Mouse (Mus musculus): Measurements from ENCODE around the gene Elavl2. TPM values are rescaled to one million over a fixed set of nuclear protein-coding genes. Genes with fewer than 3 reads are reported as not detected.

Elavl2 gene
- polyA plus RNA-seq, 1 experiment from 2014 or later: 2.0 TPM

- peaks cover 35% of the 10 kb centered on the region for H3K4me1 ChIP-seq
- H3K4me3 ChIP-seq: peak overlapping the region; percentile 52
- no peak overlapping the region for H3K9ac ChIP-seq
- H3K36me3 ChIP-seq: no peaks in the 10 kb centered on the region
- H3K9me3 ChIP-seq: no peaks in the 10 kb centered on the region
- WGBS: 0% methylated on average over 7 of the region's 7 CpGs
- H3K4me2 ChIP-seq: peak overlapping the region; percentile 72
- peaks cover 60% of the 10 kb centered on the region for H3K27me3 ChIP-seq
- ATAC-seq (ENCODE audit: insufficient number of reproducible peaks, low FRiP score, low TSS enrichment, low read depth): no peak
- H3K27ac ChIP-seq: no peak overlapping the region
Measured at GRCm38 (mm10) chr4:91375372-91375687, 25.3 kb downstream of the Elavl2 start.

- H3K4me2 ChIP-seq: peak overlapping the region; percentile 72
- H3K36me3 ChIP-seq: no peaks in the 10 kb centered on the region
- under 1% methylated on average over 46 of the region's 46 CpGs for WGBS
- H3K9ac ChIP-seq: no peak overlapping the region
- ATAC-seq (ENCODE audit: insufficient number of reproducible peaks, low FRiP score, low TSS enrichment, low read depth): no peak
- peaks cover 59% of the 10 kb centered on the region for H3K27me3 ChIP-seq
- peaks cover 35% of the 10 kb centered on the region for H3K4me1 ChIP-seq
- no peak overlapping the region for H3K27ac ChIP-seq
- peak overlapping the region; percentile 52 for H3K4me3 ChIP-seq
- H3K9me3 ChIP-seq: no peaks in the 10 kb centered on the region
Measured at GRCm38 (mm10) chr4:91374571-91375371, 25.8 kb downstream of the Elavl2 start.

- Histone ChIP-seq H3K36me3 (no peaks in the 10 kb centered on the region), H3K9me3 (no peaks in the 10 kb centered on the region), H3K27ac (no peak overlapping the region), H3K4me1 (peaks cover 35% of the 10 kb centered on the region), H3K4me3 (no peak overlapping the region), H3K27me3 (peaks cover 67% of the 10 kb centered on the region), H3K4me2 (no peak overlapping the region), H3K9ac (no peak overlapping the region)
- no peak for ATAC-seq (ENCODE audit: insufficient number of reproducible peaks, low FRiP score, low TSS enrichment, low read depth)
- WGBS: 6% methylated on average over 13 of the region's 13 CpGs
Measured at GRCm38 (mm10) chr4:91372844-91373243, 27.7 kb downstream of the Elavl2 start.

GRCm38 (mm10) chr4:91371819-91372215 lies 28.8 kb downstream of the Elavl2 start:
- Histone ChIP-seq H3K27me3 (peaks cover 67% of the 10 kb centered on the region), H3K9me3 (no peaks in the 10 kb centered on the region), H3K4me2 (peak overlapping the region; percentile 99), H3K4me1 (peaks cover 35% of the 10 kb centered on the region), H3K9ac (0 out of 2 replicates have a peak overlapping the region, but pooled peaks have one; percentile 42), H3K36me3 (no peaks in the 10 kb centered on the region), H3K4me3 (peak overlapping the region; percentile 55), H3K27ac (no peak overlapping the region)
- under 1% methylated on average over 33 of the region's 44 CpGs for WGBS
- peak; percentile 56 for ATAC-seq (ENCODE audit: insufficient number of reproducible peaks, low FRiP score, low TSS enrichment, low read depth)

GRCm38 (mm10) chr4:91371131-91371818 lies 29.3 kb downstream of the Elavl2 start:
- H3K4me3 ChIP-seq: peak overlapping the region; percentile 55
- peaks cover 67% of the 10 kb centered on the region for H3K27me3 ChIP-seq
- 0 out of 2 replicates have a peak overlapping the region, but pooled peaks have one; percentile 42 for H3K9ac ChIP-seq
- no peaks in the 10 kb centered on the region for H3K36me3 ChIP-seq
- ATAC-seq (ENCODE audit: insufficient number of reproducible peaks, low FRiP score, low TSS enrichment, low read depth): peak; percentile 22; the same call in 1 of the 2 replicates
- H3K27ac ChIP-seq: no peak overlapping the region
- under 1% methylated on average over 75 of the region's 82 CpGs for WGBS
- H3K4me1 ChIP-seq: peaks cover 33% of the 10 kb centered on the region
- H3K4me2 ChIP-seq: peak overlapping the region; percentile 99
- no peaks in the 10 kb centered on the region for H3K9me3 ChIP-seq

- Histone ChIP-seq H3K4me3 (no peak overlapping the region), H3K9ac (no peak overlapping the region), H3K4me1 (no peaks in the 10 kb centered on the region), H3K27me3 (peaks cover 15% of the 10 kb centered on the region; the same call in 1 of the 2 replicates), H3K4me2 (no peak overlapping the region), H3K36me3 (no peaks in the 10 kb centered on the region), H3K27ac (no peak overlapping the region), H3K9me3 (no peaks in the 10 kb centered on the region)
- 81% methylated on average over 12 of the region's 12 CpGs for whole genome bisulfite sequencing
- ATAC-seq (ENCODE audit: insufficient number of reproducible peaks, low FRiP score, low TSS enrichment, low read depth): no peak
Measured at GRCm38 (mm10) chr4:91365276-91365675, 35.3 kb downstream of the Elavl2 start.

GRCm38 (mm10) chr4:91363963-91364362 lies 36.6 kb downstream of the Elavl2 start:
- no peaks in the 10 kb centered on the region for H3K4me1 ChIP-seq
- ATAC-seq (ENCODE audit: insufficient number of reproducible peaks, low FRiP score, low TSS enrichment, low read depth): no peak

GRCm38 (mm10) chr4:91362520-91362919 lies 38.1 kb downstream of the Elavl2 start:
- Histone ChIP-seq H3K4me2 (no peak overlapping the region), H3K9me3 (no peaks in the 10 kb centered on the region), H3K27me3 (no peaks in the 10 kb centered on the region), H3K36me3 (no peaks in the 10 kb centered on the region), H3K9ac (no peak overlapping the region), H3K4me1 (no peaks in the 10 kb centered on the region), H3K4me3 (no peak overlapping the region), H3K27ac (no peak overlapping the region)
- ATAC-seq (ENCODE audit: insufficient number of reproducible peaks, low FRiP score, low TSS enrichment, low read depth): no peak
- WGBS: 58% methylated on average over 5 of the region's 5 CpGs

More at GRCm38 (mm10) chr4:91363963-91364362, 36.6 kb downstream of the Elavl2 start:
- no peaks in the 10 kb centered on the region for H3K36me3 ChIP-seq
- H3K4me3 ChIP-seq: no peak overlapping the region
- H3K27ac ChIP-seq: no peak overlapping the region
- no peaks in the 10 kb centered on the region for H3K9me3 ChIP-seq
- no peak overlapping the region for H3K9ac ChIP-seq
- H3K27me3 ChIP-seq: peaks cover 4% of the 10 kb centered on the region; the same call in 1 of the 2 replicates
- 74% methylated on average over 4 of the region's 4 CpGs for WGBS
- H3K4me2 ChIP-seq: no peak overlapping the region

GRCm38 (mm10) chr4:91353138-91353537 lies 47.4 kb downstream of the Elavl2 start:
- 46% methylated on average over 9 of the region's 9 CpGs for WGBS
- Histone ChIP-seq H3K4me2 (no peak overlapping the region), H3K27me3 (no peaks in the 10 kb centered on the region), H3K9ac (no peak overlapping the region), H3K27ac (no peak overlapping the region), H3K36me3 (no peaks in the 10 kb centered on the region), H3K4me3 (no peak overlapping the region), H3K4me1 (no peaks in the 10 kb centered on the region), H3K9me3 (no peaks in the 10 kb centered on the region)
- no peak for ATAC-seq (ENCODE audit: insufficient number of reproducible peaks, low FRiP score, low TSS enrichment, low read depth)

GRCm38 (mm10) chr4:91349579-91349978 lies 51.0 kb downstream of the Elavl2 start:
- H3K4me3 ChIP-seq: no peak overlapping the region
- H3K9me3 ChIP-seq: no peaks in the 10 kb centered on the region
- H3K9ac ChIP-seq: no peak overlapping the region
- H3K27me3 ChIP-seq: no peaks in the 10 kb centered on the region
- no peak overlapping the region for H3K4me2 ChIP-seq
- ATAC-seq (ENCODE audit: insufficient number of reproducible peaks, low FRiP score, low TSS enrichment, low read depth): no peak
- no peaks in the 10 kb centered on the region for H3K4me1 ChIP-seq
- H3K36me3 ChIP-seq: no peaks in the 10 kb centered on the region
- no peak overlapping the region for H3K27ac ChIP-seq
- 76% methylated on average over 5 of the region's 5 CpGs for WGBS

- Histone ChIP-seq H3K9ac (no peak overlapping the region), H3K4me1 (no peaks in the 10 kb centered on the region)
- no peak for ATAC-seq (ENCODE audit: insufficient number of reproducible peaks, low FRiP score, low TSS enrichment, low read depth)
Measured at GRCm38 (mm10) chr4:91334177-91334576, 66.4 kb downstream of the Elavl2 start.

GRCm38 (mm10) chr4:91310801-91311200 lies 89.8 kb downstream of the Elavl2 start:
- ATAC-seq (ENCODE audit: insufficient number of reproducible peaks, low FRiP score, low TSS enrichment, low read depth): no peak
- Histone ChIP-seq H3K4me1 (no peaks in the 10 kb centered on the region), H3K9ac (no peak overlapping the region), H3K4me3 (no peak overlapping the region), H3K27me3 (no peaks in the 10 kb centered on the region), H3K9me3 (no peaks in the 10 kb centered on the region), H3K4me2 (no peak overlapping the region), H3K36me3 (no peaks in the 10 kb centered on the region), H3K27ac (no peak overlapping the region)
- 86% methylated on average over 1 of the region's 1 CpGs for WGBS

More at GRCm38 (mm10) chr4:91334177-91334576, 66.4 kb downstream of the Elavl2 start:
- WGBS: 84% methylated on average over 4 of the region's 4 CpGs
- Histone ChIP-seq H3K4me3 (no peak overlapping the region), H3K9me3 (no peaks in the 10 kb centered on the region), H3K36me3 (no peaks in the 10 kb centered on the region), H3K27me3 (no peaks in the 10 kb centered on the region), H3K27ac (no peak overlapping the region), H3K4me2 (no peak overlapping the region)
